Mouse (Mus musculus): ENCODE data around the gene Tnks1bp1.

DNA sequence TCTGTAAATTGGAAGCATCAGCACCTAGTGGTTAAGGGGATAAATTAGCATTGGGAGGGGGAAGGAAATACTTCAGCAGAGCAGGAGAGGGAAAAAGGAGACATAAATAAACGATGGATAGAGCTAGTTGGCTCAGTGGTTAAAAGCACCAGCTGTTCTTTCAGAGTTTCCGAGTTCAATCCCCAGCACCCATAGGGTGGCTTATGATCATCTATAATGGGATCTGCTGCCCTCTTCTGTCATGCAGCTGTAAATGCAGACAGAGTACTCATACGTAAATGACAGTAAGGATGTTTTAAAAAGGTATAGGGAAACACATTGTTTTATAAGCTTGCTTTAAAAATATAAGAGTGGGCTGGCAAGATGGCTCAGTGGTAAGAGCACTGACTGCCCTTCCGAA, 40.1 kb upstream of the Tnks1bp1 start:
- TF ChIP-seq POLR2A (IDR thresholded peaks at IDR 0.05; ENCODE audit: borderline replicate concordance, extremely low read depth, low read depth, low read length) (no peak), CTCF (IDR thresholded peaks at IDR 0.05; ENCODE audit: insufficient read depth, low read length) (0 out of 2 replicates have a peak, but pooled peaks have one; percentile 7)
